Mouse (Mus musculus) spleen, adult 2 months (tissue): Measurements from ENCODE around the gene Acsbg2.

Experiments used
- CTCF ChIP-seq: fragments of 200-500 bp; IDR thresholded peaks from 2 replicates; pipeline ENCODE4 v1.5.1; 2011; ENCODE audit warnings: mild to moderate bottlenecking, inconsistent platforms; ENCODE audit not compliant: insufficient read depth, insufficient read length, insufficient replicate concordance; ENCODE audit errors: extremely low read depth
- POLR2A ChIP-seq: fragments of 200-500 bp; IDR thresholded peaks from 2 replicates; pipeline ENCODE4 v1.6.1; 2011; ENCODE audit warnings: low read depth, low read length, inconsistent platforms

DNA sequence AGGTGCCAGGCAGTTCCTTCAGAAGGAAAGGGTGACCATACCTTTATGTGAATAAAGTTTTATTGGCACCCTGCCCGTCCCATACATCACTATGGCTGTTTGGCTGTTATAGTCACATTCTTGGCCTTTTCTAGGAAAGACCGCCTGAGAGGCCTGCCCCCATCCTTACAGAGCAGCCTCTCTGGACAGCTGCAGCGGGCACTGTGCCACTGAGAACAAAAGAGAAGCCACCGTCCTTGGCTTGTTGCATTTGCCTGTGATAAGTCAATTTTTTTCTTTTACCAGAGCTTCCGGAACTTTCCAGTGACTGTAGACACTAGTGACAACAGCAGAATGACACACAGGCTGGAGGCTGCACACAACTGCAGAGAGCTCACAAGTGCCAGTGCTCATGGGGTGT is 69.3 kb downstream of the Acsbg2 start:
- TF ChIP-seq CTCF (no peak), POLR2A (no peak)
